Mouse (Mus musculus) CH12.LX (cell line): ENCODE results near the gene Bpifb5.
"Not testable (repeated sequence)": the region's sequence is repeated elsewhere in the genome, so short reads cannot be mapped to it uniquely, and the experiment has no call there.

Experiments
- MAZ ChIP-seq: IDR thresholded peaks from 2 replicates; pipeline ENCODE4 v1.6.1; 2012; ENCODE audit warnings: low read depth, mild to moderate bottlenecking, inconsistent platforms, low read length, improper control_type of control experiment, moderate library complexity
- MEF2A ChIP-seq: IDR thresholded peaks from 2 replicates; pipeline ENCODE4 v1.6.1; 2014; ENCODE audit warnings: low read depth, mild to moderate bottlenecking, inconsistent platforms, low read length, improper control_type of control experiment, borderline replicate concordance
- PAX5 ChIP-seq: IDR thresholded peaks from 2 replicates; pipeline ENCODE4 v1.6.1; 2012; ENCODE audit warnings: low read length, inconsistent platforms, mixed read lengths
- POLR2A ChIP-seq: IDR thresholded peaks from 2 replicates; pipeline ENCODE4 v1.6.1; 2011; ENCODE audit warnings: low read depth, mild to moderate bottlenecking, improper control_type of control experiment, low read length
- USF1 ChIP-seq: IDR thresholded peaks from 2 replicates; pipeline ENCODE4 v1.6.1; 2014; ENCODE audit warnings: low read depth, mild to moderate bottlenecking, inconsistent platforms, low read length, improper control_type of control experiment

DNA sequence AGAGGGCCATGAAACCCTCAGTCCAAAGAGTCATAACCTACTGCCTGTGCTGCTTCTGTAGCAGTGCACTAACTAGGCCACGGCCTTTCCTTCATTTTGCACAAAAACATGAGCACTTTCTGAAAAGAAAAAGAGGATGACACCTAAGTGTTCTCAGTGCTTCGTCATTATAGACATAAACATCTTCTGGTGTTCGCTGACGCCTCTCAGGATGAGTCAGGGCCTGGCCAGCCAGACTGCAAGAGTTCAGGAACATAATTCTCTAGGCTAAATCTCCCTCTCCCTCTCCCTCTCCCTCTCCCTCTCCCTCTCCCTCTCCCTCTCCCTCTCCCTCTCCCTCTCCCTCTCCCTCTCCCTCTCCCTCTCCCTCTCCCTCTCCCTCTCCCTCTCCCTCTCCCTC is 40.5 kb upstream of the Bpifb5 start:
- not testable (repeated sequence) for TF ChIP-seq POLR2A, MAZ, MEF2A, PAX5, USF1
